Mouse (Mus musculus) cerebellum, adult 2 months (tissue): ENCODE measurements around the gene Rmi2. TPM values are rescaled to one million over a fixed set of nuclear protein-coding genes. Genes with fewer than 3 reads are reported as not detected.

ENCODE experiments used
- DNase-seq, 2 experiments: peaks; one replicate each; pipeline ENCODE4 v3.0.0; 2021
- H3K27ac ChIP-seq: fragments of 200-500 bp; 2 replicates; pipeline ENCODE4 v1.5.1; 2012; ENCODE audit warnings: low read length, control low read depth, inconsistent platforms; ENCODE audit not compliant: insufficient read depth
- H3K27me3 ChIP-seq: fragments of 200-500 bp; 2 replicates; pipeline ENCODE4 v1.6.1; 2012; ENCODE audit warnings: inconsistent platforms, mild to moderate bottlenecking, low read length, moderate library complexity; ENCODE audit not compliant: control insufficient read depth, insufficient read depth
- H3K4me1 ChIP-seq: fragments of 200-500 bp; 2 replicates; pipeline ENCODE4 v1.6.1; 2011; ENCODE audit warnings: low read length; ENCODE audit not compliant: control insufficient read depth, insufficient read depth
- H3K4me3 ChIP-seq: fragments of 200-500 bp; replicated peaks from 2 replicates; pipeline ENCODE3; 2011; ENCODE audit warnings: mild to moderate bottlenecking, low read depth, low read length, control low read depth; ENCODE audit not compliant: insufficient read depth
- CTCF ChIP-seq: fragments of 200-500 bp; IDR thresholded peaks from 2 replicates; pipeline ENCODE4 v1.5.1; 2011; ENCODE audit warnings: low read depth, mild to moderate bottlenecking, control low read depth, low read length, moderate library complexity, borderline replicate concordance; ENCODE audit not compliant: insufficient read depth
- POLR2A ChIP-seq: fragments of 200-500 bp; IDR thresholded peaks from 2 replicates; pipeline ENCODE4 v1.6.1; 2011; ENCODE audit warnings: low read length, control low read depth, borderline replicate concordance; ENCODE audit not compliant: insufficient read depth
- WGBS: fragments of 180-500 bp; shearing (Covaris S2); methylation state at CpG from one replicate; pipeline ENCODE4 v1.1.7; 2018; 5-methylcytosine and 5-hydroxymethylcytosine counted together
- polyA plus RNA-seq: library from polyadenylated mRNA; depleted of rRNA; stranded (reverse); fragments of >200 nt; gene quantifications from 2 replicates; pipeline ENCODE4 v1.2.3, GENCODE M21; 2012

The Rmi2 gene
- polyA plus RNA-seq, 1 experiment: 0.52 TPM

DNA sequence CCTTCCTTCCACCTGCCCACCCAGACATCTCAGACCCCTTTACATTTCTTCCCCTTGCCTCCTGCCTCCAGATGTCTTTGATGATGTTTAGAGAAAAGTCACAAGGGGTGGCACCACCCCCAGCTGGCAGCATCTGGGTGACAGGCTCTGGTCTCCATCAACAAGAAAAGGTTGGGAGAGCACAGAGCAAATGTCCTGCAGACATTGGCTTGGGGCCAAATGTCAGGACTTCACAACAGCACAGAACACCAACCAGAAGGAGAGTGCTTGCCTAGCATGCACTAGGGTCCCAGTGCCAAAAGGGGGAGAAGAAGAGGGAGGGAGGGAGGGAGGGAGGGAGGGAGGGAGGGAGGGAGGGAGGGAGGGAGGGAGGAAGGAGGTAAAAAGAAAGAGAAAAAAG, 85.0 kb downstream of the Rmi2 start:
- H3K27me3 ChIP-seq: no peaks in the 10 kb centered on the region
- H3K27ac ChIP-seq: no peak overlapping the region

DNA sequence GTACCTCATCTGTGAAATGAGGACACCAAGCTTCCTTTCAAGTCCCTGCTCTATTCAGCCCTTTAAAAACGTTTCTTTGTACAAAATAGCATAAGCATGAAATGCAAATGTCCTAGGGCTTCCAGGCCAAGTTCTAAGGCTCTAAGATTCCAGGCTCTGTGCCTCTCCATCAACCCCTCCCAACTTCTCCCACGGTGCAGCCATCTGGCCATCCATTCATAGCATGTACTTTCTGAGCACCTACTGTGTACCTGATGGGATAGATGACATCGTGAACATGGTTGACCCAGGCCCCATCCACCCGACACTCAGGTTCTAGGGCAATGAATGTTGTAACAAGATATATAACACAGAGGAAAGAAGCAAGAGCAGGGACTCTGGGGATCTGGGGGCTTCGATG, 88.7 kb downstream of the Rmi2 start:
- no peak overlapping the region for H3K4me3 ChIP-seq
- DNase-seq: peak; percentile 51 to 66
- H3K4me1 ChIP-seq: no peaks in the 10 kb centered on the region; the same call in none of the 2 replicates
- WGBS: 24% methylated on average over 5 of the region's 5 CpGs
- H3K27me3 ChIP-seq: no peaks in the 10 kb centered on the region
- no peak for TF ChIP-seq POLR2A
- TF ChIP-seq CTCF: no peak
- H3K27ac ChIP-seq: no peak overlapping the region

More for the DNA sequence above, 85.0 kb downstream of the Rmi2 start:
- no peak for DNase-seq
- TF ChIP-seq CTCF (no peak), POLR2A (no peak)
- Histone ChIP-seq H3K4me1 (no peaks in the 10 kb centered on the region; the same call in none of the 2 replicates), H3K4me3 (no peak overlapping the region)

DNA sequence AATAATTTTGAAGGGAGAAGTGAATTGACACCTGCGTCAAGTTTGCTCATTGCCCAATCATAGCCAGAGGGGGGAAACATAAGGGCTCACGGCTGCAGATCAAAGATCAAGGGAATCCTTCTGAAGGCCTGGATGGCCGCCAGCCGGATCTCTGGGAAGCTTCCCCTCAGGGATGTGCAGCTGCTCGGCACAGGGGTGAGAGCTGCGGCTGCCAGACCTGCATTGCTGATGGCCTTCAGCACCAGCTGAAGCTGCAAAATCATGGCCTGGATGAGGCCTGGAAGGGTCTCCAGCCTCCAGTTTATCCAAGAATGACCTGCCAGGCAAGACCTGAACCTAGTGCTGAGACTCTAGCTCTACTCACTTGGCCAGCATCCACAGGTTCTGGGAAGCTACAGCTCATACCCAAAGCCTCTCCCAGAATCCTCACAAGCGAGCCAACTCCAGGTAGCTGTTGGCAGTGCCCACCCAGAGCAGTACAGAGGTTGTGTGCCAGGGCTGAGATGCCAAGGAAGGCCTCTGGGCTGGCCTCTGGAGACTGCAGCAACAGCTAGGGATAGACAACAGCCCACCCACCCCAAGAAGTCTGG, 90.8 kb downstream of the Rmi2 start:
- TF ChIP-seq CTCF (no peak), POLR2A (no peak)
- Histone ChIP-seq H3K27ac (no peak overlapping the region), H3K27me3 (no peaks in the 10 kb centered on the region), H3K4me1 (no peaks in the 10 kb centered on the region; the same call in none of the 2 replicates), H3K4me3 (no peak overlapping the region)
- 37% methylated on average over 7 of the region's 7 CpGs for WGBS
- peak; percentile 36 to 41 for DNase-seq

DNA sequence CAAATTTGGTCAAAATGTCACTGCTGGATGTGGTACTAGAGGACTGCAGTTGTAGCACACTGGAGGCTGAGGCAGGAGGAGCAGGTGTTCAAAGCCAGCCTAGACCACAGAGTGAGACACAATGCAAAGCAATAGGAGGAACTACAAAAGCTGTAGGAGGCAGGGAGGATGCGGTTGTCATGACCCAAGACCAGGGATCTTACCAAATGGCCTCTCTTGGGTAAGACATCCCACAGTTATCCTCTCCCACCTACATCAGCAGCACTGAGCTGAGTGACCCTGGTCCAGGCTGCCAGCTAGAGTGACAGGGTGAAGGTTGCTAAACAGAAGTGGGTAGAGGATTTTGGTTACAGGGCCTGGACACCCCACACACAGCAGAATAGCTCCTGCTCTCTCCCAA, 92.2 kb downstream of the Rmi2 start:
- no peak overlapping the region for H3K4me3 ChIP-seq
- no peak for TF ChIP-seq POLR2A
- no peak for TF ChIP-seq CTCF
- H3K27ac ChIP-seq: no peak overlapping the region
- no peak for DNase-seq
- no peaks in the 10 kb centered on the region for H3K27me3 ChIP-seq
- H3K4me1 ChIP-seq: no peaks in the 10 kb centered on the region; the same call in none of the 2 replicates
- 97% methylated on average over 1 of the region's 1 CpGs for WGBS

DNA sequence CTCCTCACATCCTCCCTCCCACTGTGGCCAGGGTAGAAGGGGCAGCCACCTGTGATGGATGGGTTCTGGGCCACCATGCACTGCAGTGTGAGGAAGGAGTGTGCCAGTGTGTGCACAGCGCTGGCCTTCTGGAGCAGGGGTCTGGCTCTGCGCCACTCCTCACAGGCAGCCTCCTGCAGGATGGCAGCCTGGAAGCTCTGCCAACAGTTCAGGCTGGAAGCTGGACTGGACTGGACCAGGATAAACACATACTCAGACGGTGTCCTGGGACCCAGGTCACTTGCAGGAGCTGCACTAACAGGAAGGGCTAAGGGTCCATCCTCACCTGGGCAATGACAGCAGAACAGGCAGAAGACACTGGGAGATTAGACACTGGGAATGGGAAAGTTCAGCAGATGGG, 98.5 kb downstream of the Rmi2 start:
- Histone ChIP-seq H3K27ac (no peak overlapping the region), H3K4me3 (no peak overlapping the region), H3K4me1 (peaks cover 9% of the 10 kb centered on the region), H3K27me3 (no peaks in the 10 kb centered on the region)
- WGBS: 19% methylated on average over 3 of the region's 3 CpGs
- peak; percentile 66 to 75 for DNase-seq
- TF ChIP-seq CTCF (no peak), POLR2A (no peak)

DNA sequence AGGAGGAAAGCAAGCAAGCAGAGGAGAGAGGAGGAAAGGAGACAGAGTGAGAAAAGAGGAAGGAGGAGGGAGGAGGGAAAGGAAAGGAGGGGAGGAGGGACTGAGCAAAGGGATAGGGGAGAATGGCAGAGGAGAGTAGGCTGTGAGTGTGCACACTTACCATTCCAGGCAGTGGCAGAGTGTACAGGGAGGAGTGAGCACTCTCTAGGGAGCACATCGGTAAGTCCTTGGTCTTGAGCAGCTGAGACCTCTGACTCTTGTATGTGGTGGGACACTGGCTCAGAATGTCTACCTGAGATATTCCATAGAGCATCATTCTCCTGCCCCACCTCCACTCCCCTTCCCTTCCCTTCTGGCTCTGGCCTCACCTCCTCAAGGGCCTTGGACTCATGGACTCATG, 99.2 kb downstream of the Rmi2 start:
- 95% methylated on average over 1 of the region's 1 CpGs for WGBS
- no peak for DNase-seq

DNA sequence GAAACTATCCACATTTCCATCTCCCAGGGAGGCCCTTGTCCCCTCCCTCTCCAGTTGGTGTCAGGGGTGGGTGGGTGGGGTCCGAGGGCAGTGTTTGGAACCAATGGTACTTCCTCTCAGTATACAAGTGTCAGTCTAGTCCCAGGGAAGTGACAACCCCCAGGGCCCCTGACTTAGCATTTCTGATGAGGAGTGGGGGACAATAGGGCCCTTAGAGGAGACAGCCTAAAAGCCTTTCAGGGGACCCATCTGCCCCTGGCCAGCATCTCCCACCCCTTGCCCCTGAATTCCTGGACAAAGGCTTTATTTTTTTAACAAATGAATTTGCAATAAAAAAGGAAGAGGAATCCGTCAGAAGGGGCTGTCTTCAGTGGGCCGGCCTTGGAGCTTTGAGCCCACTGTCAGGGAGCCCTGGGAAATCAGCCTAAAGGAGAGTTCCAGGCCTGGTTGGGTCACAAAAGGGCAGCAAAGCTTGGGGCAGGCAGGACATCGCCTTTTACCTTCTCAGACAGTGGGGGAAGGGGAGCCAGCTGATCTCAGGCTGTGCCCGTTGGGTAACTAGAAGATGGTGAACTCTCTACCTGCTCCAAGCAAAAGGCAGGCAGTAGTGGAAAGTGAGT, 102.0 kb downstream of the Rmi2 start:
- no peak for TF ChIP-seq POLR2A
- no peak for TF ChIP-seq CTCF
- no peaks in the 10 kb centered on the region for H3K27me3 ChIP-seq
- WGBS: 73% methylated on average over 5 of the region's 5 CpGs

More for the DNA sequence above, 99.2 kb downstream of the Rmi2 start:
- Histone ChIP-seq H3K27me3 (no peaks in the 10 kb centered on the region), H3K27ac (no peak overlapping the region), H3K4me3 (no peak overlapping the region), H3K4me1 (peaks cover 9% of the 10 kb centered on the region)
- TF ChIP-seq POLR2A: no peak
- no peak for TF ChIP-seq CTCF

DNA sequence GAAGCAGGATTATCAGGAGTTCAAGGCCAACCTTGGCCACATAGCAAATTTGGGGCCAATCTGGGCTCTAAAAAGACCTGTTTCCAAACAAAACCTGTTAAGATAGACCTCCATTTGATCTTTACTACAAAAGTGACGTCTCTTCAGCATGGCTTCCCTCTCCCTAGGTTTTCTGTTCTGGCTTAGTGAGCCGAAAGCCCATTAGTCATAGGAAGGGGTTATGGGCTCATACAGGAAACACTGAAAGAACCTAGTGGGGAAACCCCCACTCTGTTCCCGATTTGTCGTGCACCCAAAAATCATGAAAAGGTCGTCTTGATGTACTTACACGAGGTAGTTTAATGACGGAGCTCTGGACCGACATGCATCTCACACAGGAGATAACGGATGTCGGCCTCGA, 102.6 kb downstream of the Rmi2 start:
- no peak for TF ChIP-seq CTCF
- no peak for TF ChIP-seq POLR2A
- WGBS: 93% methylated on average over 11 of the region's 11 CpGs
- peaks cover 9% of the 10 kb centered on the region for H3K4me1 ChIP-seq

More for the DNA sequence above, 102.0 kb downstream of the Rmi2 start:
- Histone ChIP-seq H3K27ac (no peak overlapping the region), H3K4me1 (peaks cover 9% of the 10 kb centered on the region), H3K4me3 (no peak overlapping the region)
- no peak for DNase-seq

More for the DNA sequence above, 102.6 kb downstream of the Rmi2 start:
- H3K4me3 ChIP-seq: no peak overlapping the region
- no peak overlapping the region for H3K27ac ChIP-seq
- no peaks in the 10 kb centered on the region for H3K27me3 ChIP-seq
- no peak for DNase-seq
